Mouse (Mus musculus): Measurements from ENCODE around the gene Slf2. TPM values are rescaled to one million over a fixed set of nuclear protein-coding genes. Genes with fewer than 3 reads are reported as not detected.

Gene Slf2
- polyA plus RNA-seq, 1 experiment from 2014 or later, result 54.0 TPM

GRCm38 (mm10) chr19:45012219-45012618, 81.3 kb downstream of the Slf2 start:
- no peaks in the 10 kb centered on the region for H3K27me3 ChIP-seq (ENCODE audit: low read depth, poor library complexity, severe bottlenecking)
- DNase-seq (ENCODE audit: low spot score), result no peak
- peak overlapping the region; percentile 69; the same call in 1 of the 2 replicates for H3K27ac ChIP-seq
- WGBS, result 84% methylated on average over 8 of the region's 8 CpGs
- H3K4me3 ChIP-seq, result no peak overlapping the region
- peaks cover 54% of the 10 kb centered on the region for H3K4me1 ChIP-seq
- H3K36me3 ChIP-seq, result peaks cover 51% of the 10 kb centered on the region
- no peaks in the 10 kb centered on the region for H3K9me3 ChIP-seq (replicated peaks)

GRCm38 (mm10) chr19:45012636-45013035, 81.7 kb downstream of the Slf2 start:
- Histone ChIP-seq H3K4me3 (no peak overlapping the region), H3K9me3 (replicated peaks) (no peaks in the 10 kb centered on the region), H3K4me1 (peaks cover 52% of the 10 kb centered on the region), H3K36me3 (peaks cover 47% of the 10 kb centered on the region), H3K27me3 (ENCODE audit: low read depth, poor library complexity, severe bottlenecking) (no peaks in the 10 kb centered on the region), H3K27ac (peak overlapping the region; percentile 92)
- 46% methylated on average over 6 of the region's 6 CpGs for WGBS
- DNase-seq (ENCODE audit: low spot score), result no peak

GRCm38 (mm10) chr19:45013581-45014225, 82.8 kb downstream of the Slf2 start:
- H3K4me1 ChIP-seq, result peaks cover 58% of the 10 kb centered on the region
- peak overlapping the region; percentile 92 for H3K27ac ChIP-seq
- 39% methylated on average over 6 of the region's 6 CpGs for WGBS
- H3K27me3 ChIP-seq (ENCODE audit: low read depth, poor library complexity, severe bottlenecking), result no peaks in the 10 kb centered on the region
- H3K4me3 ChIP-seq, result peak overlapping the region; percentile 76; the same call in 1 of the 2 replicates
- H3K36me3 ChIP-seq, result peaks cover 36% of the 10 kb centered on the region
- no peak for DNase-seq (ENCODE audit: low spot score)
- no peaks in the 10 kb centered on the region for H3K9me3 ChIP-seq (replicated peaks)

- Histone ChIP-seq H3K9me3 (replicated peaks) (no peaks in the 10 kb centered on the region), H3K36me3 (peaks cover 30% of the 10 kb centered on the region), H3K27ac (peak within 1 kb of the TSS; percentile 92), H3K27me3 (ENCODE audit: low read depth, poor library complexity, severe bottlenecking) (no peaks in the 10 kb centered on the region), H3K4me3 (peak within 1 kb of the TSS; percentile 76), H3K4me1 (peaks cover 64% of the 10 kb centered on the region)
- WGBS, result 3% methylated on average over 10 of the region's 10 CpGs
- DNase-seq (ENCODE audit: low spot score), result peak; percentile 73
Measured at GRCm38 (mm10) chr19:45014335-45014971, 83.5 kb downstream of the Slf2 start, which contains the start of gene Lzts2. Gene Lzts2, plus strand, starts transcription at chr19:45014414.

GRCm38 (mm10) chr19:45014981-45015402, 84.0 kb downstream of the Slf2 start:
- H3K27ac ChIP-seq, result peak overlapping the region; percentile 92
- H3K4me3 ChIP-seq, result peak overlapping the region; percentile 76
- peaks cover 68% of the 10 kb centered on the region for H3K4me1 ChIP-seq
- peaks cover 30% of the 10 kb centered on the region for H3K36me3 ChIP-seq
- no peaks in the 10 kb centered on the region for H3K9me3 ChIP-seq (replicated peaks)
- no peaks in the 10 kb centered on the region for H3K27me3 ChIP-seq (ENCODE audit: low read depth, poor library complexity, severe bottlenecking)
- DNase-seq (ENCODE audit: low spot score), result peak; percentile 77
- WGBS, result 0% methylated on average over 25 of the region's 25 CpGs

GRCm38 (mm10) chr19:45015518-45016281, 84.7 kb downstream of the Slf2 start:
- Histone ChIP-seq H3K36me3 (peaks cover 30% of the 10 kb centered on the region), H3K4me1 (peaks cover 76% of the 10 kb centered on the region), H3K4me3 (peak overlapping the region; percentile 76), H3K9me3 (replicated peaks) (no peaks in the 10 kb centered on the region), H3K27ac (peak overlapping the region; percentile 92), H3K27me3 (ENCODE audit: low read depth, poor library complexity, severe bottlenecking) (no peaks in the 10 kb centered on the region)
- DNase-seq (ENCODE audit: low spot score), result peak; percentile 73
- under 1% methylated on average over 34 of the region's 34 CpGs for WGBS

GRCm38 (mm10) chr19:45016341-45017215, 85.6 kb downstream of the Slf2 start:
- 1% methylated on average over 18 of the region's 18 CpGs for WGBS
- Histone ChIP-seq H3K4me1 (peaks cover 84% of the 10 kb centered on the region), H3K4me3 (peak overlapping the region; percentile 76), H3K27me3 (ENCODE audit: low read depth, poor library complexity, severe bottlenecking) (no peaks in the 10 kb centered on the region), H3K27ac (peak overlapping the region; percentile 92), H3K36me3 (peaks cover 30% of the 10 kb centered on the region), H3K9me3 (replicated peaks) (no peaks in the 10 kb centered on the region)
- DNase-seq (ENCODE audit: low spot score), result peak; percentile 71

GRCm38 (mm10) chr19:45017216-45017771, 86.3 kb downstream of the Slf2 start:
- Histone ChIP-seq H3K4me1 (peaks cover 85% of the 10 kb centered on the region), H3K4me3 (peak overlapping the region; percentile 76), H3K27ac (peak overlapping the region; percentile 92), H3K9me3 (replicated peaks) (no peaks in the 10 kb centered on the region), H3K36me3 (peaks cover 30% of the 10 kb centered on the region), H3K27me3 (ENCODE audit: low read depth, poor library complexity, severe bottlenecking) (no peaks in the 10 kb centered on the region)
- peak; percentile 90 for DNase-seq (ENCODE audit: low spot score)
- 0% methylated on average over 16 of the region's 27 CpGs for WGBS

- H3K27me3 ChIP-seq (ENCODE audit: low read depth, poor library complexity, severe bottlenecking), result no peaks in the 10 kb centered on the region
- peaks cover 33% of the 10 kb centered on the region for H3K36me3 ChIP-seq
- peaks cover 79% of the 10 kb centered on the region for H3K4me1 ChIP-seq
- WGBS, result under 1% methylated on average over 48 of the region's 48 CpGs
- H3K27ac ChIP-seq, result peak overlapping the region; percentile 92
- peak; percentile 91 for DNase-seq (ENCODE audit: low spot score)
- peak overlapping the region; percentile 76 for H3K4me3 ChIP-seq
- H3K9me3 ChIP-seq (replicated peaks), result no peaks in the 10 kb centered on the region
Measured at GRCm38 (mm10) chr19:45017909-45018308, 87.0 kb downstream of the Slf2 start.

GRCm38 (mm10) chr19:45018351-45018831, 87.4 kb downstream of the Slf2 start:
- Histone ChIP-seq H3K4me1 (peaks cover 74% of the 10 kb centered on the region), H3K9me3 (replicated peaks) (no peaks in the 10 kb centered on the region), H3K27me3 (ENCODE audit: low read depth, poor library complexity, severe bottlenecking) (no peaks in the 10 kb centered on the region), H3K4me3 (peak overlapping the region; percentile 76), H3K27ac (peak overlapping the region; percentile 92), H3K36me3 (peaks cover 38% of the 10 kb centered on the region)
- DNase-seq (ENCODE audit: low spot score), result peak; percentile 64
- 0% methylated on average over 13 of the region's 13 CpGs for WGBS

- H3K9me3 ChIP-seq (replicated peaks), result no peaks in the 10 kb centered on the region
- peaks cover 61% of the 10 kb centered on the region for H3K4me1 ChIP-seq
- no peak for DNase-seq (ENCODE audit: low spot score)
- H3K27me3 ChIP-seq (ENCODE audit: low read depth, poor library complexity, severe bottlenecking), result no peaks in the 10 kb centered on the region
- 0 out of 2 replicates have a peak overlapping the region, but pooled peaks have one; percentile 31 for H3K27ac ChIP-seq
- H3K4me3 ChIP-seq, result peak overlapping the region; percentile 9
- peaks cover 58% of the 10 kb centered on the region for H3K36me3 ChIP-seq
- WGBS, result 76% methylated on average over 6 of the region's 6 CpGs
Measured at GRCm38 (mm10) chr19:45020348-45020747, 89.4 kb downstream of the Slf2 start.
